Mouse (Mus musculus): Measurements from ENCODE around the gene Aim2.

DNA sequence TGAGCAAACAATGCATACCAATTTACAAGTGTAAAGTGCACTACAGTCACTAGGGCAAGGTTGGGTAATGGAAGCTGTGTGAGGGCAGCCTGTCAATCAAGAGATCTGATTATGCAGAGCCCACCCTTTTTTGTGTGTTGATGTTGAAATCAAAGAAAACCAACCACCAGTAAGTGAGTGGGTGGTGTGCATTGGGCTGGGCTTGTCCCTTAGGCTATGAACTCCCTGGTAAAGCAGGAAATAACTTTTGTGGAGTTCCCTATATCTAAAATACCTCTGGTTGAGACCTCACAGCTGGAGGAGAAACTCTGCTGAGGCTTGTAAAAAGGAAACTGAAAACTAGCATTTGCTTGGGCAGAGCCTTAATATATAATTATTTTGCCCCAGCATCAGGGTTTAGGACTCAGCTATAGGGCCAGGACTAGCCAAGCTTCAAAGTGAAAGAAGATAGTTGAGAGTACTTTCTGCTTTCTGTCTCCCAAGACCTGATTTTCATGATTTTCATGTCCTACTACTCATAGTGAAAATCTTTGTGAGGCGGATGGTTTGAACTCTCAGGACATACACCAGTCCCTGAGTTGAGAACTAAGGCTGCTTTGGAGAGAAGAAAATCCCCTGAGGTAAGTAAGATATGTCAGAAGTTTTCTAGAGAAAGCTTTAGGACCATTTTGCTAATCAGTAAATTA lies 68.4 kb downstream of the Aim2 start:
- TF ChIP-seq GATA1 (IDR thresholded peaks at IDR 0.05; ENCODE audit: borderline replicate concordance, low read length), result no peak
- TF ChIP-seq FLI1 (IDR thresholded peaks at IDR 0.05; ENCODE audit: low read length), result no peak

Data from megakaryocyte, embryonic 14.5 days (primary cell).